ENCODE assay signal across 9 mouse cellular contexts in the genomic region with DNA sequence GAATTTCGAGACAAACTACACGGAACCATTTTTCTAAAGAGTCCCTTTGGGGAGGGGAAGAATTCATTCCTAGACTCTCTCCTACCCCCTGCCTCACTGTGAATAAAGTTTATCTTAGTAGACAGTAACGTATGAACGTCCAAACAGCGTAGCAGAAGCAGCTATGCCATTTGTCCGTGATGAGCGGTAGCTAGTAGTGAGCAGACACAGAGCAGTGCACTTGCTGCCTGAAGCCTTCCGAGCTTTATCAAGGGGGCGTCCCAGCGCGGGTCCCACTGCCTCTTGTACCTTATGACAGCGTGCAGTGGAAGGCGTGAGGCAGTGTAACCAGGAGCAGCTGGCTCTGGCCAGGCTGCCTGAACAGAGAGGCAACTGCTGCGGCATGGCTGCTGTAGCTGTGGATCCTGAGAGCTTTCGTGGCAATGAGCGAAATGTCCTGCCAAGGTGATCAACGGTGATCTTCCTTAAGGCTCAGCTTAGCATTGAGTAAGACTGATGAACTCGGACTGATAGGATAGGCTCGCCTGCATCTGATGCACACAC. TPM values are rescaled to one million over a fixed set of nuclear protein-coding genes. Genes with fewer than 3 reads are reported as not detected.
A peak's percentile ranks its signal among the peaks of the same experiment; 100 is the strongest.
DNase-seq lines count a peak whose midpoint lies in the region; ATAC-seq lines count a peak whose summit lies in the region.
"Had no signal": no experiment of that assay in that cellular context is flagged by ENCODE, and none has a peak within 500 bp of the region (broad histone marks: within the 10 kb centered on the region; RNA-seq: fewer than 3 reads in every experiment).

No protein-coding gene starts in this region.

- no peaks in the 10 kb centered on the region for H3K36me3 ChIP-seq in megakaryocyte, embryonic 14.5 days (replicated peaks; ENCODE audit: low read length)
- no peaks in the 10 kb centered on the region for H3K36me3 ChIP-seq in intestine, embryonic 16.5 days (ENCODE audit: control insufficient read depth, insufficient read depth, low read length)
- no peaks in the 10 kb centered on the region for H3K36me3 ChIP-seq in stomach, embryonic 15.5 days

- intact Hi-C loops in heart, postnatal 36 days (cut with DNase I): no loop called here
- intact Hi-C loops in left cerebral cortex, postnatal 4 days (cut with DNase I): no loop called here

- DNase-seq in heart, adult 11 months: peak; percentile 78
- no peak for DNase-seq in heart, postnatal 36 days
- no peak for DNase-seq in left cerebral cortex, postnatal 4 days
- DNase-seq in cerebellum, postnatal 10 days: no peak
- DNase-seq: cerebellum, adult 9-10 months had no signal

- no peak for ATAC-seq in megakaryocyte, adult 5-6 weeks (ENCODE audit: poor library complexity, severe bottlenecking)
- ATAC-seq in intestine, embryonic 16.5 days: peak; percentile 62
- ATAC-seq in stomach, embryonic 15.5 days (ENCODE audit: insufficient read depth, low FRiP score, low read depth): no peak

- WGBS in intestine, embryonic 16.5 days: 31% methylated on average over 19 of the region's 19 CpGs
- 36% methylated on average over 19 of the region's 19 CpGs for WGBS in stomach, embryonic 15.5 days

- peak overlapping the region; percentile 26 for H3K4me3 ChIP-seq in megakaryocyte, embryonic 14.5 days (replicated peaks)
- H3K4me3 ChIP-seq in intestine, embryonic 16.5 days (ENCODE audit: low read length): peak overlapping the region; percentile 30
- 0 out of 2 replicates have a peak overlapping the region, but pooled peaks have one; percentile 7 for H3K4me3 ChIP-seq in stomach, embryonic 15.5 days (replicated peaks)

- H3K27me3 ChIP-seq in megakaryocyte, embryonic 14.5 days (replicated peaks): peaks cover 29% of the 10 kb centered on the region
- no peaks in the 10 kb centered on the region for H3K27me3 ChIP-seq in intestine, embryonic 16.5 days (replicated peaks; ENCODE audit: control insufficient read depth, insufficient read depth, low read length)
- H3K27me3 ChIP-seq in stomach, embryonic 15.5 days (replicated peaks): no peaks in the 10 kb centered on the region; the same call in 1 of the 2 replicates

- peak overlapping the region; percentile 52; the same call in 1 of the 2 replicates for H3K9ac ChIP-seq in intestine, embryonic 16.5 days (ENCODE audit: low read depth, low read length)
- no peak overlapping the region for H3K9ac ChIP-seq in stomach, embryonic 15.5 days

- H3K27ac ChIP-seq in intestine, embryonic 16.5 days (ENCODE audit: low read length): peak overlapping the region; percentile 41; the same call in 1 of the 2 replicates
- H3K27ac ChIP-seq in stomach, embryonic 15.5 days: no peak overlapping the region

- peaks cover 5% of the 10 kb centered on the region; the same call in 1 of the 2 replicates for H3K4me1 ChIP-seq in megakaryocyte, embryonic 14.5 days
- peaks cover 11% of the 10 kb centered on the region for H3K4me1 ChIP-seq in intestine, embryonic 16.5 days (ENCODE audit: control insufficient read depth, insufficient read depth, low read length)
- H3K4me1 ChIP-seq in stomach, embryonic 15.5 days: no peaks in the 10 kb centered on the region

- peak overlapping the region; percentile 57 for H3K4me2 ChIP-seq in intestine, embryonic 16.5 days (ENCODE audit: low read depth, low read length)
- peak overlapping the region; percentile 36 for H3K4me2 ChIP-seq in stomach, embryonic 15.5 days

- peaks cover 8% of the 10 kb centered on the region for H3K9me3 ChIP-seq in megakaryocyte, embryonic 14.5 days
- H3K9me3 ChIP-seq in intestine, embryonic 16.5 days (ENCODE audit: control insufficient read depth, low read length): no peaks in the 10 kb centered on the region
- no peaks in the 10 kb centered on the region for H3K9me3 ChIP-seq in stomach, embryonic 15.5 days

RNA-seq across cellular contexts. Expression of a gene that starts 38.8 kb away (rescaled TPM):
- total RNA-seq in heart, postnatal 36 days (2021): 10 to 100 TPM; 47.4 to 47.5 TPM
- polyA plus RNA-seq in megakaryocyte, embryonic 14.5 days (2012; ENCODE audit: insufficient read depth, low replicate concordance): not detected in 2 replicates
- 0.38 and 0.84 TPM in 2 replicates for total RNA-seq in megakaryocyte, adult 5-6 weeks (2015)
- 0.37 and 1.7 TPM in 2 replicates for total RNA-seq in megakaryocyte, adult 5-6 weeks (2017)
- polyA plus RNA-seq in intestine, embryonic 16.5 days (2015; fragmentation: Nextera tagmentation; extraction: Ambion mirVana): 0.67 and 0.87 TPM in 2 replicates
- 0.61 and 1.3 TPM in 2 replicates for polyA plus RNA-seq in stomach, embryonic 15.5 days (2015; fragmentation: Nextera tagmentation; extraction: Ambion mirVana)
- 10 to 100 TPM; 32.0 to 32.2 TPM for total RNA-seq in left cerebral cortex, postnatal 4 days (2021)

RNA-seq across cellular contexts. Expression of a gene that starts 39.2 kb away (rescaled TPM):
- total RNA-seq in heart, postnatal 36 days (2021): 10 to 100 TPM; 30.9 to 38.1 TPM
- not detected in 2 replicates for polyA plus RNA-seq in megakaryocyte, embryonic 14.5 days (2012; ENCODE audit: insufficient read depth, low replicate concordance)
- total RNA-seq in megakaryocyte, adult 5-6 weeks (2015): not detected in 2 replicates
- total RNA-seq in megakaryocyte, adult 5-6 weeks (2017): not detected in 2 replicates
- polyA plus RNA-seq in intestine, embryonic 16.5 days (2015; fragmentation: Nextera tagmentation; extraction: Ambion mirVana): 0.40 and 0.89 TPM in 2 replicates
- 0.36 and 1.3 TPM in 2 replicates for polyA plus RNA-seq in stomach, embryonic 15.5 days (2015; fragmentation: Nextera tagmentation; extraction: Ambion mirVana)
- total RNA-seq in left cerebral cortex, postnatal 4 days (2021): 1 to 10 TPM in 1 of 2 experiments, under 1 TPM in 1; 0.62 to 1.3 TPM

Comparison
In these comparisons a context has a peak if more than half of its experiments do, and no peak if none do; other contexts are left out.
1. RNA of a gene that starts 38.8 kb away (total RNA-seq): 47.4 to 47.5 TPM in heart, postnatal 36 days and 32.0 to 32.2 TPM in left cerebral cortex, postnatal 4 days; 0.37 to 1.7 TPM in megakaryocyte, adult 5-6 weeks; every median in the first group is over 10 times any median in the second.
2. RNA of a gene that starts 39.2 kb away (total RNA-seq): 30.9 to 38.1 TPM in heart, postnatal 36 days; 0.62 to 1.3 TPM in left cerebral cortex, postnatal 4 days and not detected in megakaryocyte, adult 5-6 weeks; every median in the first group is over 10 times any median in the second.
3. Peak in every context shown above with its lines, with median percentiles within 50 percentile points of each other: H3K4me3 ChIP-seq.